Mouse (Mus musculus) forebrain, embryonic 12.5 days (tissue): Measurements from ENCODE around the gene Tns1. TPM values are rescaled to one million over a fixed set of nuclear protein-coding genes. Genes with fewer than 3 reads are reported as not detected.
"Not testable (repeated sequence)": the region's sequence is repeated elsewhere in the genome, so short reads cannot be mapped to it uniquely, and the experiment has no call there.

Experiments used
- ATAC-seq: fragments of 200-750 bp; cut with Nextera tagmentation; 2 replicates; pipeline ENCODE4 v1.8.0; 2017; ENCODE audit warnings: moderate TSS enrichment; ENCODE audit not compliant: low FRiP score
- H3K27ac ChIP-seq: fragments of 300-500 bp; sonication (generic); 2 replicates; pipeline ENCODE4 v1.5.1; 2016; ENCODE audit warnings: mild to moderate bottlenecking
- H3K27me3 ChIP-seq: fragments of 300-500 bp; sonication (generic); 2 replicates; pipeline ENCODE4 v1.6.1; 2016; ENCODE audit warnings: mild to moderate bottlenecking
- H3K36me3 ChIP-seq: fragments of 300-500 bp; sonication (generic); replicated peaks from 2 replicates; pipeline ENCODE4 v1.6.1; 2016; ENCODE audit warnings: mild to moderate bottlenecking
- H3K4me1 ChIP-seq: fragments of 300-500 bp; sonication (generic); 2 replicates; pipeline ENCODE4 v1.6.1; 2016
- H3K4me2 ChIP-seq: fragments of 300-500 bp; sonication (generic); 2 replicates; pipeline ENCODE4 v1.6.1; 2016; ENCODE audit warnings: mild to moderate bottlenecking, moderate library complexity
- H3K4me3 ChIP-seq: fragments of 300-500 bp; sonication (generic); replicated peaks from 2 replicates; pipeline ENCODE4 v1.5.1; 2016; ENCODE audit warnings: mild to moderate bottlenecking
- H3K9ac ChIP-seq: fragments of 300-500 bp; sonication (generic); 2 replicates; pipeline ENCODE4 v1.6.1; 2016; ENCODE audit warnings: mild to moderate bottlenecking
- H3K9me3 ChIP-seq: fragments of 300-500 bp; sonication (generic); 2 replicates; pipeline ENCODE4 v1.6.1; 2016
- WGBS: fragments of 180-500 bp; shearing (Covaris S2); methylation state at CpG from one replicate; pipeline ENCODE4 v1.1.7; 2016; 5-methylcytosine and 5-hydroxymethylcytosine counted together
- polyA plus RNA-seq: library from polyadenylated mRNA; unstranded; fragments of >200 nt; fragmentation: Nextera tagmentation; extraction: Ambion mirVana; gene quantifications from 2 replicates; pipeline ENCODE4 v1.2.1, GENCODE M21; 2016

The Tns1 gene
- polyA plus RNA-seq, 1 experiment from 2014 or later, result 13.0 TPM

DNA sequence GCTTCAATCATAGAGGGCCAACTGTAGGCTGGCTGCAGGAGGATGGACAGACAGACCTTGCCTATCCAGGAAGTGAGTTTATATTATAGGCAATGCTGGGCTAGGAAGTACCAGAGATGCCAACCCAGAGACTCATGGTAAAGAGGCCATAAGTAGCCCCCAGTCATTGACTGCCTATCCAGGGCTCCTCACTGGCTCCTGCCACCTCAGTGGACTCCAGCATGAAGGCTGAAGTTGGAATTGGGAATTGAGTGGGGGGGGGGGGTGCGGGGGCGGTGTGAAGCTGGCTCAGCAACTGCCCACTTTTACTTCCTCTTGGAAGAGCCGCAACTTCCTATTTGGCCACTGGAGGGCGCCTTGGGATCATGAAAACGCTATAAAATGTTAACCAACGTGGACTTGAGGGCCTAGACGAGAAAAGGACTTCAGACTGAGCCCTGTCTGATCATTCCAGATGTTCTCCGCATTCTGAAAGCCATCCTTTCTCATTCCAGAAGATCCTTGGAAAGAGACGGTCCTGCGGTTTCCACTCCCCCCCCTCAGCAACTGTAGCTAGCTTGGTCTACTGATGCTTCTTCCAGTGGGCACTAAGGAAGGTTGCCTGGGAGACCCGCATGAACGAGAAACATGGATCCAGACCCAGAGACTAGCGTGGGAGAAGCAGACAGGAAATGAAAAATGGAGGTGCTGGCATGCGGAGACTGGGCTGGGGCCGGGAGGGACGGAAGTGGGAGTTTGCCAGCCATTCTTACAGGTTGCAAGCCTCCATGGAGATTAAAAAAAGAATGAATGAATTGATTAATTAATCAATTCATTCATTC lies 221.9 kb downstream of the Tns1 start:
- no peaks in the 10 kb centered on the region for H3K36me3 ChIP-seq
- no peaks in the 10 kb centered on the region for H3K27me3 ChIP-seq
- H3K4me3 ChIP-seq, result no peak overlapping the region
- H3K9ac ChIP-seq, result no peak overlapping the region
- H3K27ac ChIP-seq, result no peak overlapping the region
- 24% methylated on average over 16 of the region's 16 CpGs for WGBS
- no peaks in the 10 kb centered on the region for H3K9me3 ChIP-seq
- H3K4me1 ChIP-seq, result peaks cover 11% of the 10 kb centered on the region; the same call in 1 of the 2 replicates
- H3K4me2 ChIP-seq, result no peak overlapping the region
- ATAC-seq, result peak; percentile 64; the same call in 1 of the 2 replicates

- peaks cover 11% of the 10 kb centered on the region; the same call in 1 of the 2 replicates for H3K4me1 ChIP-seq
- ATAC-seq, result peak; percentile 41; the same call in 1 of the 2 replicates
- no peaks in the 10 kb centered on the region for H3K9me3 ChIP-seq
- no peak overlapping the region for H3K4me3 ChIP-seq
- no peaks in the 10 kb centered on the region for H3K36me3 ChIP-seq
- H3K4me2 ChIP-seq, result no peak overlapping the region
- 7% methylated on average over 3 of the region's 3 CpGs for WGBS
- no peak overlapping the region for H3K9ac ChIP-seq
- H3K27me3 ChIP-seq, result no peaks in the 10 kb centered on the region
- H3K27ac ChIP-seq, result no peak overlapping the region
These were observed 222.8 kb downstream of the Tns1 start for GRCm38 (mm10) chr1:73901496-73901899.

DNA sequence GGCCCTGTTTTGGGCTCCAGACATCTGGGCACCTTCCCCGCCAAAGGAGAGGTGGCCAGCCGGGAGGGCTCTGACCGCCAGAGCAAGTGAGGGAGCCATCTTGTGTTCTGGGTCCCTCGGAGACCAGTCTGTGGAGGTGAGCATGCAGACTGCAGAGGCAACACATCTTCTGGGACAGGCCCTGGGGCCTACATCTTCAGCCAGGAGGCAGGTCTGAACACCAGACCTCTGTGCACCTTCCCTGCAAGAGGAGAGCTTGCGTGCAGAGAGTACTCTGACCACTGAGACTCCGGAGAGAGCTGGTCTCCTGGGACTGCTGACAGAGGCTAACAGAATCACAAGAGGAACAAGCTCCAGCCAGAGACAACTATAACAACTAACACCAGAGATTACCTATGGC lies 228.8 kb downstream of the Tns1 start:
- not testable (repeated sequence) for ATAC-seq, H3K4me1 ChIP-seq, H3K27me3 ChIP-seq, H3K36me3 ChIP-seq, H3K4me3 ChIP-seq, H3K27ac ChIP-seq, H3K9ac ChIP-seq, H3K4me2 ChIP-seq, H3K9me3 ChIP-seq
- 97% methylated on average over 6 of the region's 6 CpGs for WGBS

- Histone ChIP-seq H3K27ac (no peak overlapping the region), H3K4me3 (no peak overlapping the region), H3K9me3 (0 out of 2 replicates have a peak, but pooled peaks cover 5% of the 10 kb centered on the region), H3K4me1 (no peaks in the 10 kb centered on the region), H3K36me3 (no peaks in the 10 kb centered on the region), H3K4me2 (no peak overlapping the region), H3K27me3 (no peaks in the 10 kb centered on the region), H3K9ac (no peak overlapping the region)
- no peak for ATAC-seq
These were observed 243.5 kb downstream of the Tns1 start for GRCm38 (mm10) chr1:73880731-73881130.

- ATAC-seq, result no peak
- Histone ChIP-seq H3K27me3 (no peaks in the 10 kb centered on the region), H3K4me1 (no peaks in the 10 kb centered on the region), H3K4me3 (no peak overlapping the region), H3K4me2 (no peak overlapping the region), H3K36me3 (no peaks in the 10 kb centered on the region), H3K27ac (no peak overlapping the region), H3K9ac (no peak overlapping the region), H3K9me3 (no peaks in the 10 kb centered on the region)
- WGBS, result 17% methylated on average over 1 of the region's 1 CpGs
These were observed 248.5 kb downstream of the Tns1 start for GRCm38 (mm10) chr1:73875676-73876218.

DNA sequence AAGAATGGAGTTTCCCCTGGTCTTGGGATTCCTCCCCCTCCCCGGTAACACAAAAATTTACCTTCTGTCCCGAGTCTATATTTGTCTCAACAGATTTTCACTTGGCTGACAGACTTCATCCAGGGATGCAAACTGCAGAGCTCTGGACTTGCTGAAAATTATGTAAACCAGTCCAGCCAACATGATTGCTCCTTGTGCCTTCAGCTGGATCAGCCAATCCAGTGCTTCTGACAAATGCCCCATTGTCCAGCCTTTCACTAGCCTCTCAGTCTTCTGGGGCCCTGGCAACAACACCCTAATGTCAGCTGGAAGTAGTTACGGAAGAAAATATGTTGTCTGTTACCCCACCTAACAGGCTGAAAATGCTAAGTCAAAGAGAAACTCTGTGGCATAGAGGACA lies 259.9 kb downstream of the Tns1 start:
- Histone ChIP-seq H3K9me3 (no peaks in the 10 kb centered on the region), H3K27ac (no peak overlapping the region), H3K4me1 (peaks cover 8% of the 10 kb centered on the region), H3K4me3 (no peak overlapping the region), H3K36me3 (no peaks in the 10 kb centered on the region), H3K9ac (no peak overlapping the region), H3K27me3 (no peaks in the 10 kb centered on the region), H3K4me2 (no peak overlapping the region)
- ATAC-seq, result no peak
- 72% methylated on average over 3 of the region's 3 CpGs for WGBS

- 56% methylated on average over 11 of the region's 11 CpGs for WGBS
- Histone ChIP-seq H3K27me3 (no peaks in the 10 kb centered on the region), H3K27ac (peak overlapping the region; percentile 9; the same call in 1 of the 2 replicates), H3K4me3 (no peak overlapping the region), H3K9me3 (no peaks in the 10 kb centered on the region), H3K36me3 (no peaks in the 10 kb centered on the region), H3K4me1 (peaks cover 8% of the 10 kb centered on the region), H3K4me2 (peak overlapping the region; percentile 8; the same call in 1 of the 2 replicates), H3K9ac (no peak overlapping the region)
- no peak for ATAC-seq
These were observed 261.2 kb downstream of the Tns1 start for GRCm38 (mm10) chr1:73863074-73863431.

DNA sequence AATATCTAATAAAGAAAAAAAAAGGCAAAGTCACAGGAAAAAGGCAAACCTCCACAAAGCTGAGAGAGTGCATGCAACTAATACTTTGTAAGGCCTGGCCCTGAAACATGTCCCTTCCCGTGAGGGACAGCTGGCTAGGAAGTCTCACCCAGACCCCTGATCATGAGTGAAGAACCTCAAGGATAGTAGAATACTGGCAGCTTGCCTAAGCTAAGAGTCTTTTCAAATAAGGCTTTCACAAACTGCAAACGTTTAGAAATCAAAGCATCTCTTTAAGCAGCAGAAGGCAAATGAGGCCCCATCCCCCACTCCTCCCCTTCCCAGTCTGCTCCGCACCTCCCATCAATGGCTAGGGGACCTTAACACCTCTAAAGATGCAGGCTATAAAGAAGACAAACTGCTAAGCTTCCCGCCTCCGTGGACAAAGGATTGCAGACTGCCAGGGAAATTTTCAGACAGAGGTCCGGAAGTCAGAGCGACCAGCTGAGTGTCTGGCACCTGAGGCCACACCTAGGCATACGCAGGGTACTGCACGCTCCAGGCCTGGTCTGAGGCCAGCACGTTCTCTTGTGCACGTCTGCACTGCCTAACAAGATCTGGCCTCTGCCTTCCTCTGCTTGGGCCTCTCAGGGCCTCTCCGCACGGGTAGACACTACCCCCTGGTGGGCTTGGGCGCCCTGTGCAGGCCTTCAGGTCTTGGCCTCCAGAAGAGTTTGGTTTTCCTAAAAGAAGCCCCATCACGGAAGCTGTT lies 261.8 kb downstream of the Tns1 start:
- no peaks in the 10 kb centered on the region for H3K36me3 ChIP-seq
- H3K4me3 ChIP-seq, result no peak overlapping the region
- H3K9ac ChIP-seq, result peak overlapping the region; percentile 18; the same call in 1 of the 2 replicates
- H3K27ac ChIP-seq, result peak overlapping the region; percentile 9
- H3K27me3 ChIP-seq, result no peaks in the 10 kb centered on the region
- H3K9me3 ChIP-seq, result no peaks in the 10 kb centered on the region
- ATAC-seq, result peak; percentile 92
- H3K4me2 ChIP-seq, result peak overlapping the region; percentile 8; the same call in 1 of the 2 replicates
- 9% methylated on average over 15 of the region's 15 CpGs for WGBS
- H3K4me1 ChIP-seq, result peaks cover 8% of the 10 kb centered on the region

- no peak overlapping the region for H3K27ac ChIP-seq
- whole genome bisulfite sequencing, result 83% methylated on average over 3 of the region's 3 CpGs
- no peaks in the 10 kb centered on the region for H3K36me3 ChIP-seq
- H3K4me2 ChIP-seq, result no peak overlapping the region
- H3K9ac ChIP-seq, result no peak overlapping the region
- H3K4me1 ChIP-seq, result peaks cover 12% of the 10 kb centered on the region
- no peak overlapping the region for H3K4me3 ChIP-seq
- ATAC-seq, result no peak
- no peaks in the 10 kb centered on the region for H3K9me3 ChIP-seq
- peaks cover 3% of the 10 kb centered on the region; the same call in 1 of the 2 replicates for H3K27me3 ChIP-seq
These were observed 263.8 kb downstream of the Tns1 start for GRCm38 (mm10) chr1:73860421-73860820.

Other genes with a start within 250 kb of the Tns1 start
- 0.24 and 0.33 TPM in 2 replicates for gene Rufy4, start 1.1 kb upstream of the Tns1 start, polyA plus RNA-seq
- gene Cxcr2, start 29.5 kb upstream of the Tns1 start, polyA plus RNA-seq, result 0.14 TPM in 1 of 2 replicates, not detected in the other
- not detected in 2 replicates for gene Cxcr1, start 70.2 kb upstream of the Tns1 start, polyA plus RNA-seq
- gene Arpc2, start 111.6 kb upstream of the Tns1 start, polyA plus RNA-seq, result 356 and 369 TPM in 2 replicates
- 0.18 and 0.29 TPM in 2 replicates for gene Gpbar1, start 154.1 kb upstream of the Tns1 start, polyA plus RNA-seq
- gene Aamp, start 160.3 kb upstream of the Tns1 start, polyA plus RNA-seq, result 184 and 190 TPM in 2 replicates
- 87.5 and 88.9 TPM in 2 replicates for gene Pnkd, start 160.5 kb upstream of the Tns1 start, polyA plus RNA-seq
- 6.7 and 7.9 TPM in 2 replicates for gene Tmbim1, start 181.2 kb upstream of the Tns1 start, polyA plus RNA-seq
- 0.60 and 1.1 TPM in 2 replicates for gene Catip, start 237.7 kb upstream of the Tns1 start, polyA plus RNA-seq